ENCODE assay signal across 21 mouse cellular contexts in the genomic region with DNA sequence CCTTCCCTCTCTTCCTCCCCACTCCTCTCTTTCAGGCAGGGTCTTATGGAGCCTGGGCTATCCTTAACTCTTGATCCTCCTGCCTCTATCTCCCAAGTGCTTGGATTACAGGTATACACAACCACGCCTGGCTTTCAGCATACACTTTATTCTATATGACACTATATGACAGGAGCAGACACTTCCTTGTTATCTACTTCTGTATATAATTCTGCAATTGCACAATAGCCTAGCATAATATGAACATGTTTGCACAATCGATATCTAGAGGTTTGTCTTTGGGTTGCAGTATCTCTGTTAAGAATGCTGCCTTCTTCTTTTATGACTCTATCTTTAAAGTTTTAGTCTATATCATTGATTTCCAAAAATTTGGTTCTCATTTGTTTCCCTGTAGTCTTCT.
A peak's percentile ranks its signal among the peaks of the same experiment; 100 is the strongest.
DNase-seq lines count a peak whose midpoint lies in the region; ATAC-seq and TF ChIP-seq lines count a peak whose summit lies in the region.
"Had no signal": no experiment of that assay in that cellular context is flagged by ENCODE, and none has a peak within 500 bp of the region (broad histone marks: within the 10 kb centered on the region; RNA-seq: fewer than 3 reads in every experiment).

No protein-coding gene starts in this region.

- TF ChIP-seq POLR2A in lung, adult 2 months (IDR thresholded peaks at IDR 0.05; ENCODE audit: borderline replicate concordance, extremely low read depth, low read depth, low read length): no peak

- 77% methylated on average over 2 of the region's 2 CpGs for WGBS in lung, adult 2 months
- WGBS in heart, embryonic 12.5 days: 80% methylated on average over 2 of the region's 2 CpGs

- TF ChIP-seq CTCF in lung, adult 2 months (IDR thresholded peaks at IDR 0.05; ENCODE audit: insufficient read depth, low read length): no peak

- H3K36me3 ChIP-seq in heart, embryonic 12.5 days: no peaks in the 10 kb centered on the region
- H3K36me3 ChIP-seq: G1E had no signal

- no peaks in the 10 kb centered on the region for H3K27me3 ChIP-seq in heart, embryonic 12.5 days (replicated peaks)

- H3K9me3 ChIP-seq in heart, embryonic 12.5 days (replicated peaks): no peaks in the 10 kb centered on the region
- H3K9me3 ChIP-seq: G1E had no signal

- no peak overlapping the region for H3K27ac ChIP-seq in heart, embryonic 12.5 days (ENCODE audit: poor library complexity, severe bottlenecking)

- H3K4me3 ChIP-seq in lung, adult 2 months (replicated peaks; ENCODE audit: extremely low read depth, low read depth, low read length): no peak overlapping the region
- no peak overlapping the region for H3K4me3 ChIP-seq in heart, embryonic 12.5 days

- H3K4me2 ChIP-seq in heart, embryonic 12.5 days: no peak overlapping the region

- H3K9ac ChIP-seq in heart, embryonic 12.5 days: no peak overlapping the region

- no peaks in the 10 kb centered on the region for H3K4me1 ChIP-seq in lung, adult 2 months (ENCODE audit: control insufficient read depth, insufficient read depth, low read length)
- no peaks in the 10 kb centered on the region for H3K4me1 ChIP-seq in heart, embryonic 12.5 days (replicated peaks)

- 0 out of 2 replicates have a peak, but pooled peaks have one; percentile 39 for ATAC-seq in common myeloid progenitor, adult 5-6 weeks (replicated peaks; ENCODE audit: low read depth, poor library complexity, severe bottlenecking)
- ATAC-seq in granulocyte monocyte progenitor cell, adult 5-6 weeks (replicated peaks; ENCODE audit: poor library complexity, severe bottlenecking): peak; percentile 89
- peak; percentile 35; the same call in 1 of the 2 replicates for ATAC-seq in megakaryocyte, adult 5-6 weeks (ENCODE audit: poor library complexity, severe bottlenecking)
- ATAC-seq in megakaryocyte progenitor cell, adult 5-6 weeks (replicated peaks; ENCODE audit: poor library complexity): peak; percentile 72
- ATAC-seq in heart, embryonic 12.5 days (ENCODE audit: insufficient number of reproducible peaks, low FRiP score): no peak
- ATAC-seq: activated CD4-positive, CD25-positive, alpha-beta regulatory T cell, adult 4 months; CD4-positive, CD25-positive, alpha-beta regulatory T cell, adult 4 months; Patski had no signal

- no peak for DNase-seq in lung, adult 2 months
- DNase-seq in ovary, postnatal 10 days (ENCODE audit: low spot score): no peak
- DNase-seq in frontal cortex, adult 2 months (ENCODE audit: extremely low spot score in 1 of 2, low spot score in 1 of 2): no peak
- DNase-seq: adrenal gland, adult 2 months; adrenal gland, adult 8-10 months; adrenal gland, postnatal 10 days; adrenal gland, postnatal 14 days; adrenal gland, postnatal 25 days; adrenal gland, postnatal 36 days; B cell, adult 2 months; cerebellum, adult 11 months; cerebellum, adult 11-12 months had no signal
